Mouse (Mus musculus): Measurements from ENCODE around the gene Edrf1. TPM values are rescaled to one million over a fixed set of nuclear protein-coding genes. Genes with fewer than 3 reads are reported as not detected.
A peak's percentile ranks its signal among the peaks of the same experiment; 100 is the strongest.

Gene Edrf1
- polyA plus RNA-seq, 1 experiment from 2014 or later: 25.5 TPM

GRCm38 (mm10) chr7:133698021-133698709 is 60.8 kb downstream of the Edrf1 start:
- whole genome bisulfite sequencing: 84% methylated on average over 12 of the region's 12 CpGs
- peak; percentile 61; the same call in 1 of the 2 replicates for ATAC-seq (ENCODE audit: insufficient number of reproducible peaks, insufficient read depth, low FRiP score, low read depth)
- no peak overlapping the region for H3K4me3 ChIP-seq (ENCODE audit: low read depth, low read length)
- no peak overlapping the region for H3K4me2 ChIP-seq (replicated peaks; ENCODE audit: low read depth, low read length)
- no peak overlapping the region for H3K27ac ChIP-seq (ENCODE audit: low read length)
- H3K4me1 ChIP-seq (ENCODE audit: control insufficient read depth, insufficient read depth, low read length): no peaks in the 10 kb centered on the region
- no peaks in the 10 kb centered on the region for H3K36me3 ChIP-seq (ENCODE audit: control insufficient read depth, insufficient read depth, low read length)
- no peak overlapping the region for H3K9ac ChIP-seq (replicated peaks; ENCODE audit: low read depth, low read length)
- no peaks in the 10 kb centered on the region for H3K27me3 ChIP-seq (ENCODE audit: control insufficient read depth, insufficient read depth, low read length)
- H3K9me3 ChIP-seq (ENCODE audit: control insufficient read depth, low read depth, low read length): no peaks in the 10 kb centered on the region

GRCm38 (mm10) chr7:133699885-133700284 is 62.5 kb downstream of the Edrf1 start:
- no peak for ATAC-seq (ENCODE audit: insufficient number of reproducible peaks, insufficient read depth, low FRiP score, low read depth)
- H3K36me3 ChIP-seq (ENCODE audit: control insufficient read depth, insufficient read depth, low read length): no peaks in the 10 kb centered on the region
- H3K4me1 ChIP-seq (ENCODE audit: control insufficient read depth, insufficient read depth, low read length): no peaks in the 10 kb centered on the region
- no peak overlapping the region for H3K4me2 ChIP-seq (replicated peaks; ENCODE audit: low read depth, low read length)
- no peaks in the 10 kb centered on the region for H3K27me3 ChIP-seq (ENCODE audit: control insufficient read depth, insufficient read depth, low read length)
- H3K9me3 ChIP-seq (ENCODE audit: control insufficient read depth, low read depth, low read length): no peaks in the 10 kb centered on the region
- H3K9ac ChIP-seq (replicated peaks; ENCODE audit: low read depth, low read length): no peak overlapping the region
- WGBS: 79% methylated on average over 4 of the region's 4 CpGs
- no peak overlapping the region for H3K27ac ChIP-seq (ENCODE audit: low read length)
- no peak overlapping the region for H3K4me3 ChIP-seq (ENCODE audit: low read depth, low read length)

GRCm38 (mm10) chr7:133701366-133701765 is 64.0 kb downstream of the Edrf1 start:
- no peak for ATAC-seq (ENCODE audit: insufficient number of reproducible peaks, insufficient read depth, low FRiP score, low read depth)
- H3K4me3 ChIP-seq (ENCODE audit: low read depth, low read length): no peak overlapping the region
- no peaks in the 10 kb centered on the region for H3K27me3 ChIP-seq (ENCODE audit: control insufficient read depth, insufficient read depth, low read length)
- 95% methylated on average over 7 of the region's 7 CpGs for WGBS
- H3K9me3 ChIP-seq (ENCODE audit: control insufficient read depth, low read depth, low read length): no peaks in the 10 kb centered on the region
- no peak overlapping the region for H3K9ac ChIP-seq (replicated peaks; ENCODE audit: low read depth, low read length)
- H3K4me2 ChIP-seq (replicated peaks; ENCODE audit: low read depth, low read length): no peak overlapping the region
- H3K4me1 ChIP-seq (ENCODE audit: control insufficient read depth, insufficient read depth, low read length): no peaks in the 10 kb centered on the region
- H3K27ac ChIP-seq (ENCODE audit: low read length): no peak overlapping the region
- no peaks in the 10 kb centered on the region for H3K36me3 ChIP-seq (ENCODE audit: control insufficient read depth, insufficient read depth, low read length)

- H3K9ac ChIP-seq (replicated peaks; ENCODE audit: low read depth, low read length): no peak overlapping the region
- H3K9me3 ChIP-seq (ENCODE audit: control insufficient read depth, low read depth, low read length): no peaks in the 10 kb centered on the region
- WGBS: 65% methylated on average over 10 of the region's 10 CpGs
- no peak overlapping the region for H3K27ac ChIP-seq (ENCODE audit: low read length)
- H3K36me3 ChIP-seq (ENCODE audit: control insufficient read depth, insufficient read depth, low read length): no peaks in the 10 kb centered on the region
- no peaks in the 10 kb centered on the region for H3K27me3 ChIP-seq (ENCODE audit: control insufficient read depth, insufficient read depth, low read length)
- ATAC-seq (ENCODE audit: insufficient number of reproducible peaks, insufficient read depth, low FRiP score, low read depth): peak; percentile 81; the same call in 1 of the 2 replicates
- H3K4me2 ChIP-seq (replicated peaks; ENCODE audit: low read depth, low read length): no peak overlapping the region
- H3K4me3 ChIP-seq (ENCODE audit: low read depth, low read length): no peak overlapping the region
- no peaks in the 10 kb centered on the region for H3K4me1 ChIP-seq (ENCODE audit: control insufficient read depth, insufficient read depth, low read length)
These were observed 65.0 kb downstream of the Edrf1 start for GRCm38 (mm10) chr7:133702333-133702732.

- Histone ChIP-seq H3K9ac (replicated peaks; ENCODE audit: low read depth, low read length) (no peak overlapping the region), H3K4me2 (replicated peaks; ENCODE audit: low read depth, low read length) (no peak overlapping the region), H3K27ac (ENCODE audit: low read length) (no peak overlapping the region), H3K36me3 (ENCODE audit: control insufficient read depth, insufficient read depth, low read length) (no peaks in the 10 kb centered on the region), H3K9me3 (ENCODE audit: control insufficient read depth, low read depth, low read length) (peaks cover 3% of the 10 kb centered on the region; the same call in 1 of the 2 replicates), H3K4me1 (ENCODE audit: control insufficient read depth, insufficient read depth, low read length) (no peaks in the 10 kb centered on the region; the same call in 1 of the 2 replicates), H3K4me3 (ENCODE audit: low read depth, low read length) (no peak overlapping the region), H3K27me3 (ENCODE audit: control insufficient read depth, insufficient read depth, low read length) (no peaks in the 10 kb centered on the region)
- no peak for ATAC-seq (ENCODE audit: insufficient number of reproducible peaks, insufficient read depth, low FRiP score, low read depth)
- 93% methylated on average over 7 of the region's 7 CpGs for WGBS
These were observed 66.6 kb downstream of the Edrf1 start for GRCm38 (mm10) chr7:133703906-133704305.

GRCm38 (mm10) chr7:133707301-133707700 is 70.0 kb downstream of the Edrf1 start:
- WGBS: 90% methylated on average over 2 of the region's 2 CpGs
- Histone ChIP-seq H3K27me3 (ENCODE audit: control insufficient read depth, insufficient read depth, low read length) (no peaks in the 10 kb centered on the region), H3K4me1 (ENCODE audit: control insufficient read depth, insufficient read depth, low read length) (no peaks in the 10 kb centered on the region; the same call in 1 of the 2 replicates), H3K9ac (replicated peaks; ENCODE audit: low read depth, low read length) (no peak overlapping the region), H3K4me3 (ENCODE audit: low read depth, low read length) (no peak overlapping the region), H3K36me3 (ENCODE audit: control insufficient read depth, insufficient read depth, low read length) (no peaks in the 10 kb centered on the region), H3K27ac (ENCODE audit: low read length) (no peak overlapping the region), H3K4me2 (replicated peaks; ENCODE audit: low read depth, low read length) (no peak overlapping the region), H3K9me3 (ENCODE audit: control insufficient read depth, low read depth, low read length) (peaks cover 3% of the 10 kb centered on the region; the same call in 1 of the 2 replicates)
- ATAC-seq (ENCODE audit: insufficient number of reproducible peaks, insufficient read depth, low FRiP score, low read depth): no peak

GRCm38 (mm10) chr7:133715387-133715786 is 78.0 kb downstream of the Edrf1 start:
- 91% methylated on average over 4 of the region's 4 CpGs for WGBS
- Histone ChIP-seq H3K4me2 (replicated peaks; ENCODE audit: low read depth, low read length) (no peak overlapping the region), H3K9me3 (ENCODE audit: control insufficient read depth, low read depth, low read length) (no peaks in the 10 kb centered on the region), H3K27ac (ENCODE audit: low read length) (no peak overlapping the region), H3K27me3 (ENCODE audit: control insufficient read depth, insufficient read depth, low read length) (no peaks in the 10 kb centered on the region), H3K4me3 (ENCODE audit: low read depth, low read length) (no peak overlapping the region), H3K36me3 (ENCODE audit: control insufficient read depth, insufficient read depth, low read length) (peaks cover 56% of the 10 kb centered on the region), H3K9ac (replicated peaks; ENCODE audit: low read depth, low read length) (no peak overlapping the region), H3K4me1 (ENCODE audit: control insufficient read depth, insufficient read depth, low read length) (no peaks in the 10 kb centered on the region)
- no peak for ATAC-seq (ENCODE audit: insufficient number of reproducible peaks, insufficient read depth, low FRiP score, low read depth)

GRCm38 (mm10) chr7:133718580-133718979 is 81.2 kb downstream of the Edrf1 start:
- H3K4me1 ChIP-seq (ENCODE audit: control insufficient read depth, insufficient read depth, low read length): no peaks in the 10 kb centered on the region
- H3K4me3 ChIP-seq (ENCODE audit: low read depth, low read length): no peak overlapping the region
- H3K27me3 ChIP-seq (ENCODE audit: control insufficient read depth, insufficient read depth, low read length): no peaks in the 10 kb centered on the region
- H3K9me3 ChIP-seq (ENCODE audit: control insufficient read depth, low read depth, low read length): no peaks in the 10 kb centered on the region
- ATAC-seq (ENCODE audit: insufficient number of reproducible peaks, insufficient read depth, low FRiP score, low read depth): no peak
- no peak overlapping the region for H3K9ac ChIP-seq (replicated peaks; ENCODE audit: low read depth, low read length)
- no peak overlapping the region for H3K27ac ChIP-seq (ENCODE audit: low read length)
- no peak overlapping the region for H3K4me2 ChIP-seq (replicated peaks; ENCODE audit: low read depth, low read length)
- peaks cover 85% of the 10 kb centered on the region for H3K36me3 ChIP-seq (ENCODE audit: control insufficient read depth, insufficient read depth, low read length)
- WGBS: 90% methylated on average over 1 of the region's 1 CpGs

GRCm38 (mm10) chr7:133720616-133721015 is 83.3 kb downstream of the Edrf1 start:
- peaks cover 76% of the 10 kb centered on the region for H3K36me3 ChIP-seq (ENCODE audit: control insufficient read depth, insufficient read depth, low read length)
- H3K4me3 ChIP-seq (ENCODE audit: low read depth, low read length): no peak overlapping the region
- no peaks in the 10 kb centered on the region for H3K4me1 ChIP-seq (ENCODE audit: control insufficient read depth, insufficient read depth, low read length)
- no peaks in the 10 kb centered on the region for H3K9me3 ChIP-seq (ENCODE audit: control insufficient read depth, low read depth, low read length)
- no peak for ATAC-seq (ENCODE audit: insufficient number of reproducible peaks, insufficient read depth, low FRiP score, low read depth)
- WGBS: 86% methylated on average over 11 of the region's 11 CpGs
- H3K27me3 ChIP-seq (ENCODE audit: control insufficient read depth, insufficient read depth, low read length): no peaks in the 10 kb centered on the region
- H3K9ac ChIP-seq (replicated peaks; ENCODE audit: low read depth, low read length): no peak overlapping the region
- no peak overlapping the region for H3K4me2 ChIP-seq (replicated peaks; ENCODE audit: low read depth, low read length)
- no peak overlapping the region for H3K27ac ChIP-seq (ENCODE audit: low read length)

Measured in stomach, embryonic 14.5 days (tissue).